Mouse (Mus musculus): ENCODE measurements around the gene Klb.
A peak's percentile ranks its signal among the peaks of the same experiment; 100 is the strongest.

- TF ChIP-seq BHLHE40 (IDR thresholded peaks at IDR 0.05; ENCODE audit: low read depth, low read length) (peak; percentile 39; the same call in 1 of the 2 replicates), TBP (conservative IDR thresholded peaks at IDR 0.05; ENCODE audit: low read depth, low read length) (peak; percentile 98), CTCF (conservative IDR thresholded peaks at IDR 0.05 in 1 of 2, IDR thresholded peaks at IDR 0.05 in 1 of 2; ENCODE audit: low read depth in 2 of 2, low read length in 2 of 2) (no peak), EP300 (IDR thresholded peaks at IDR 0.05; ENCODE audit: low read length) (no peak), USF1 (IDR thresholded peaks at IDR 0.05; ENCODE audit: low read depth, low read length) (no peak), POLR2A (IDR thresholded peaks at IDR 0.05; ENCODE audit: low read depth, low read length) (peak; percentile 99), CHD2 (IDR thresholded peaks at IDR 0.05; ENCODE audit: low read length) (peak; percentile 69; the same call in 1 of the 2 replicates), HCFC1 (IDR thresholded peaks at IDR 0.05; ENCODE audit: low read depth, low read length) (peak; percentile 99), SMC3 (IDR thresholded peaks at IDR 0.05; ENCODE audit: low read depth, low read length) (no peak), ZMIZ1 (IDR thresholded peaks at IDR 0.05; ENCODE audit: low read depth, low read length) (peak; percentile 95), MEF2A (IDR thresholded peaks at IDR 0.05; ENCODE audit: borderline replicate concordance, low read depth, low read length) (peak; percentile 89; the same call in 1 of the 2 replicates), ZKSCAN1 (IDR thresholded peaks at IDR 0.05; ENCODE audit: borderline replicate concordance, low read depth, low read length) (no peak; the same call in 1 of the 2 replicates), MYC (IDR thresholded peaks at IDR 0.05; ENCODE audit: low read depth, low read length) (peak; percentile 98)
Measured at GRCm38 (mm10) chr5:65390648-65391644, 42.8 kb downstream of the Klb start, which contains the start of the genes Rpl9 and Lias.
